Mouse (Mus musculus) layer of hippocampus, adult 2 months (tissue): ENCODE measurements around the gene Arhgap45. TPM values are rescaled to one million over a fixed set of nuclear protein-coding genes. Genes with fewer than 3 reads are reported as not detected.

ENCODE experiments used
- DNase-seq, 2 experiments: peaks; one replicate each; pipeline ENCODE4 v3.0.0; 2022; ENCODE audit warnings: low spot score in 2 of 2
- H3K27ac ChIP-seq: fragments of 200-600 bp; 2 replicates; pipeline ENCODE4 v1.8.1; 2022
- H3K4me3 ChIP-seq: fragments of 200-600 bp; 2 replicates; pipeline ENCODE4 v1.8.1; 2022; ENCODE audit warnings: mild to moderate bottlenecking
- CTCF ChIP-seq: fragments of 200-600 bp; conservative IDR thresholded peaks from 2 replicates; pipeline ENCODE4 v1.8.1; 2022; ENCODE audit warnings: antibody characterized with exemption, mild to moderate bottlenecking, moderate library complexity
- total RNA-seq, 2 experiments: library from RNA; stranded (reverse); gene quantifications; 2 replicates each; pipeline ENCODE4 v1.2.3; 2021

The Arhgap45 gene
- total RNA-seq, 2 experiments from 2014 or later, result 3.7 to 4.4 TPM

GRCm38 (mm10) chr10:79979401-79980155 lies 36.9 kb upstream of the Arhgap45 start:
- H3K27ac ChIP-seq, result no peak overlapping the region
- no peak for DNase-seq
- TF ChIP-seq CTCF, result no peak
- H3K4me3 ChIP-seq, result no peak overlapping the region

- peak overlapping the region; percentile 92 for H3K27ac ChIP-seq
- no peak for DNase-seq
- H3K4me3 ChIP-seq, result peak overlapping the region; percentile 81
- no peak for TF ChIP-seq CTCF
These were observed 33.2 kb upstream of the Arhgap45 start for GRCm38 (mm10) chr10:79983205-79983604.

- no peak for TF ChIP-seq CTCF
- Histone ChIP-seq H3K4me3 (peak overlapping the region; percentile 81), H3K27ac (peak overlapping the region; percentile 92)
- DNase-seq, result peak in 1 of 2 experiments; percentile 61
These were observed 32.8 kb upstream of the Arhgap45 start for GRCm38 (mm10) chr10:79983670-79984069.

- peak; percentile 79 for TF ChIP-seq CTCF
- peak within 1 kb of the TSS; percentile 99 for H3K27ac ChIP-seq
- peak; percentile 74 to 78 for DNase-seq
These were observed 32.1 kb upstream of the Arhgap45 start, which contains the start of gene Tmem259 for GRCm38 (mm10) chr10:79984195-79984816. Gene Tmem259 (minus strand): TSS chr10:79984330.

GRCm38 (mm10) chr10:79984871-79985270 lies 31.6 kb upstream of the Arhgap45 start:
- H3K27ac ChIP-seq, result peak overlapping the region; percentile 99
- TF ChIP-seq CTCF, result no peak
- peak overlapping the region; percentile 79 for H3K4me3 ChIP-seq
- DNase-seq, result peak; percentile 93 to 98

More at GRCm38 (mm10) chr10:79984195-79984816, 32.1 kb upstream of the Arhgap45 start, which contains the start of gene Tmem259:
- peak within 1 kb of the TSS; percentile 81 for H3K4me3 ChIP-seq

- DNase-seq, result peak; percentile 51 to 61
- Histone ChIP-seq H3K4me3 (peak overlapping the region; percentile 79), H3K27ac (peak overlapping the region; percentile 99)
- no peak for TF ChIP-seq CTCF
These were observed 30.9 kb upstream of the Arhgap45 start for GRCm38 (mm10) chr10:79985334-79986231.

- Histone ChIP-seq H3K27ac (peak overlapping the region; percentile 99), H3K4me3 (peak overlapping the region; percentile 79)
- TF ChIP-seq CTCF, result no peak
- DNase-seq, result no peak
These were observed 30.1 kb upstream of the Arhgap45 start for GRCm38 (mm10) chr10:79986232-79986878.

- H3K27ac ChIP-seq, result peak overlapping the region; percentile 99
- peak; percentile 79 to 88 for DNase-seq
- peak; percentile 94 for TF ChIP-seq CTCF
- peak overlapping the region; percentile 20; the same call in 1 of the 2 replicates for H3K4me3 ChIP-seq
These were observed 29.5 kb upstream of the Arhgap45 start for GRCm38 (mm10) chr10:79986963-79987362.

- H3K27ac ChIP-seq, result peak overlapping the region; percentile 64
These were observed 28.5 kb upstream of the Arhgap45 start for GRCm38 (mm10) chr10:79987771-79988505.

GRCm38 (mm10) chr10:79988506-79989271 lies 27.8 kb upstream of the Arhgap45 start, which contains the start of gene Cnn2:
Gene Cnn2 (plus strand): TSS chr10:79988584.
- peak within 1 kb of the TSS; percentile 64 for H3K27ac ChIP-seq
- peak within 1 kb of the TSS; percentile 54 for H3K4me3 ChIP-seq
- DNase-seq, result no peak
- TF ChIP-seq CTCF, result no peak

More at GRCm38 (mm10) chr10:79987771-79988505, 28.5 kb upstream of the Arhgap45 start:
- peak overlapping the region; percentile 54 for H3K4me3 ChIP-seq
- TF ChIP-seq CTCF, result no peak
- no peak for DNase-seq
